Mouse (Mus musculus) left cerebral cortex, postnatal 36 days (tissue): ENCODE results near the gene Nr2c2. TPM values are rescaled to one million over a fixed set of nuclear protein-coding genes. Genes with fewer than 3 reads are reported as not detected.

Experiments
- DNase-seq, 2 experiments: peaks; one replicate each; pipeline ENCODE4 v3.0.0; 2021 to 2022; ENCODE audit warnings: low spot score in 2 of 2, mixed read lengths in 1 of 2
- intact Hi-C: fragments of 180-260 bp; cut with DNase I; formaldehyde crosslinking; loops from one replicate; pipeline ENCODE4 v1.15.1; 2025
- total RNA-seq, 2 experiments: library from RNA; stranded (reverse); gene quantifications; 2 replicates each; pipeline ENCODE4 v1.2.3; 2021

Gene Nr2c2
- total RNA-seq, 2 experiments from 2014 or later: 97.1 to 97.8 TPM

- DNase-seq: no peak
- intact Hi-C loops: no loop called here
These were observed 130.8 kb downstream of the Nr2c2 start for GRCm38 (mm10) chr6:92222021-92222420.

Other genes starting within 250 kb of the Nr2c2 start
- gene Ccdc174, start 213.3 kb upstream of the Nr2c2 start, total RNA-seq: 10 to 100 TPM; 18.7 to 27.1 TPM
- 1 to 10 TPM; 2.6 to 3.2 TPM for gene 4930590J08Rik, start 188.6 kb upstream of the Nr2c2 start, total RNA-seq
- gene Fgd5, start 112.5 kb upstream of the Nr2c2 start, total RNA-seq: 1 to 10 TPM; 3.5 to 7.0 TPM
- 10 to 100 TPM; 53.0 TPM for gene Mrps25, start 92.6 kb downstream of the Nr2c2 start, total RNA-seq
- gene Rbsn, start 123.5 kb downstream of the Nr2c2 start, total RNA-seq: 10 to 100 TPM; 40.3 to 46.8 TPM
- gene Trh, start 153.3 kb downstream of the Nr2c2 start, total RNA-seq: 1 to 10 TPM; 1.9 to 9.9 TPM